Mouse (Mus musculus) sigmoid colon, adult 10 weeks (tissue): Measurements from ENCODE around the gene Muc3a. TPM values are rescaled to one million over a fixed set of nuclear protein-coding genes. Genes with fewer than 3 reads are reported as not detected.

Source experiments
- polyA plus RNA-seq: library from polyadenylated mRNA; stranded (reverse); fragments of 350-450 nt; fragmentation: Illumina TruSeq; extraction: RNeasy Lipid Tissue Mini Kit (QIAGEN cat#74804); gene quantifications from one replicate; pipeline ENCODE4 v1.2.3, GENCODE M21; 2014; ENCODE audit warnings: low read depth, low replicate concordance

The Muc3a gene
- polyA plus RNA-seq, result 39.4 TPM

DNA sequence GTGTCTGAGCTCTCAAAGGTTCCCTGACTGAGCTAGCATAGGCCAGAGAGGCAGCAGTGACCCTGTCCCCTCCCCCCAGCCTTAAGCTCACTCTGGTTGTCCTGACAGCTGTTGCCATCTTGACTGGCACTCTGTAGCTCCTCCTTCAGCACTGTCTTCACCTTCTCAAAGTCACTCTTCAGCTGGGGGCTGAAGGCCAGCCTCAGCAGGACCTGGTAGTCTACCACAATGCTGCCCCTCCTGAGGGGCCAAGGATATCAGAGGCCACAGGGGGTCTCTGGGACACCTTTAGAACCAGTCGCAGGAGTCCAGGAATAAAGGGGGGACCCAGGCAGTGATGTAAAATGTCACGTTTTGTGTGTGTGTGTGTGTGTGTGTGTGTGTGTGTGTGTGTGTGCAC lies at the start of gene Muc3a:
Gene Muc3a (minus strand): TSS at position 101 of the 400 bp plus-strand sequence.

Other genes with a start within 250 kb of the Muc3a start
- gene Cldn15, start 245.8 kb downstream of the Muc3a start, polyA plus RNA-seq, result 26.5 TPM
- gene Plod3, start 225.4 kb downstream of the Muc3a start, polyA plus RNA-seq, result 0.66 TPM
- gene Znhit1, start 224.4 kb downstream of the Muc3a start, polyA plus RNA-seq, result 2.3 TPM
- not detected for gene Vgf, start 186.0 kb downstream of the Muc3a start, polyA plus RNA-seq
- 24.8 TPM for gene Ap1s1, start 166.3 kb downstream of the Muc3a start, polyA plus RNA-seq
- gene Serpine1, start 140.1 kb downstream of the Muc3a start, polyA plus RNA-seq, result 2.5 TPM
- 31.6 TPM for gene Trim56, start 96.2 kb downstream of the Muc3a start, polyA plus RNA-seq
- gene Muc3, start 63.1 kb downstream of the Muc3a start, polyA plus RNA-seq, result 1,955 TPM
- gene Ache, start 75.1 kb upstream of the Muc3a start, polyA plus RNA-seq, result 1.5 TPM
- gene Ufsp1, start 82.2 kb upstream of the Muc3a start, polyA plus RNA-seq, result 5.0 TPM
- gene Srrt, start 95.3 kb upstream of the Muc3a start, polyA plus RNA-seq, result 30.8 TPM
- gene Trip6, start 102.0 kb upstream of the Muc3a start, polyA plus RNA-seq, result not detected
- gene Slc12a9, start 121.2 kb upstream of the Muc3a start, polyA plus RNA-seq, result 2.0 TPM
- 8.0 TPM for gene Ephb4, start 137.7 kb upstream of the Muc3a start, polyA plus RNA-seq